Comparison of ENCODE assay signal across 16 mouse cellular contexts in genomic region chr17:27231146-27231503, GRCm38 (mm10). TPM values are rescaled to one million over a fixed set of nuclear protein-coding genes. Genes with fewer than 3 reads are reported as not detected.
DNase-seq lines count a peak whose midpoint lies in the region; ATAC-seq and TF ChIP-seq lines count a peak whose summit lies in the region.
"Had no signal": no experiment of that assay in that cellular context is flagged by ENCODE, and none has a peak within 500 bp of the region (broad histone marks: within the 10 kb centered on the region; RNA-seq: fewer than 3 reads in every experiment).

No protein-coding gene starts in this region.

- intact Hi-C loops in gastrocnemius, adult 2 months (cut with DNase I) = no loop called here

- no peak overlapping the region for H3K4me2 ChIP-seq in midbrain, embryonic 14.5 days (ENCODE audit: low read length)
- H3K4me2 ChIP-seq: limb, embryonic 15.5 days; lung, embryonic 14.5 days had no signal

- TF ChIP-seq CTCF in gastrocnemius, adult 2 months (IDR thresholded peaks at IDR 0.05) = no peak

- no peak for ATAC-seq in midbrain, embryonic 14.5 days (ENCODE audit: low FRiP score, low TSS enrichment)
- ATAC-seq: activated CD4-positive, CD25-positive, alpha-beta regulatory T cell, adult 4 months; hindbrain, postnatal 0 days had no signal

- peaks cover 35% of the 10 kb centered on the region for H3K4me1 ChIP-seq in midbrain, embryonic 14.5 days (ENCODE audit: control insufficient read depth, insufficient read depth, low read length)
- H3K4me1 ChIP-seq: limb, embryonic 15.5 days had no signal

- WGBS in midbrain, embryonic 14.5 days = 67% methylated on average over 6 of the region's 6 CpGs

- no peaks in the 10 kb centered on the region for H3K27me3 ChIP-seq in midbrain, embryonic 14.5 days (ENCODE audit: control insufficient read depth, insufficient read depth, low read length)

- DNase-seq in gastrocnemius, adult 2 months = peak; percentile 51
- DNase-seq in gastrocnemius, postnatal 25 days = no peak
- peak; percentile 85 to 86 for DNase-seq in frontal cortex, postnatal 36 days (ENCODE audit: low spot score in 2 of 2)
- DNase-seq in left cerebral cortex, adult 8-10 months (ENCODE audit: low spot score in 2 of 2) = peak; percentile 57 to 94
- DNase-seq in right cerebral cortex, postnatal 36 days (ENCODE audit: low spot score in 2 of 2) = peak; percentile 83 to 86
- DNase-seq in kidney, postnatal 25 days = no peak
- no peak for DNase-seq in adrenal gland, adult 18-20 months (ENCODE audit: low spot score in 2 of 2)
- no peak for DNase-seq in midbrain, embryonic 14.5 days
- DNase-seq: cerebellum, adult 9-11 months; lung, embryonic 14.5 days; thymus, adult 2 months had no signal

- H3K4me3 ChIP-seq in gastrocnemius, adult 2 months = no peak overlapping the region
- H3K4me3 ChIP-seq in midbrain, embryonic 14.5 days (replicated peaks; ENCODE audit: low read depth, low read length) = no peak overlapping the region
- H3K4me3 ChIP-seq: limb, embryonic 15.5 days; megakaryocyte, embryonic 14.5 days had no signal

- H3K9ac ChIP-seq in midbrain, embryonic 14.5 days (replicated peaks; ENCODE audit: low read length) = no peak overlapping the region
- H3K9ac ChIP-seq: limb, embryonic 15.5 days; lung, embryonic 14.5 days had no signal

- H3K27ac ChIP-seq in gastrocnemius, adult 2 months = no peak overlapping the region
- H3K27ac ChIP-seq in midbrain, embryonic 14.5 days (replicated peaks; ENCODE audit: low read depth, low read length) = no peak overlapping the region
- H3K27ac ChIP-seq: hindbrain, postnatal 0 days; limb, embryonic 15.5 days had no signal

- no peaks in the 10 kb centered on the region for H3K36me3 ChIP-seq in midbrain, embryonic 14.5 days (ENCODE audit: control insufficient read depth, insufficient read depth, low read length)
- H3K36me3 ChIP-seq: G1E; limb, embryonic 15.5 days had no signal

- no peaks in the 10 kb centered on the region for H3K9me3 ChIP-seq in midbrain, embryonic 14.5 days (ENCODE audit: control insufficient read depth, low read length)
- H3K9me3 ChIP-seq: limb, embryonic 15.5 days had no signal

RNA-seq across cellular contexts. Expression of gene Lemd2, which starts 26.9 kb away (rescaled TPM):
- 10 to 100 TPM; 22.4 to 23.9 TPM for total RNA-seq in gastrocnemius, adult 2 months (2021)
- total RNA-seq in gastrocnemius, postnatal 25 days (2021) = 10 to 100 TPM; 18.0 to 21.8 TPM
- total RNA-seq in left cerebral cortex, adult 8-10 months (2022) = 10 to 100 TPM; 39.0 to 44.9 (median 42.9) TPM
- 10 to 100 TPM; 60.5 to 72.7 TPM for total RNA-seq in adrenal gland, adult 18-20 months (2021)
- 20.8 and 30.7 TPM in 2 replicates for polyA plus RNA-seq in midbrain, embryonic 14.5 days (2014; fragmentation: Nextera tagmentation; extraction: Ambion mirVana)

Comparison
In these comparisons a context has a peak if more than half of its experiments do, and no peak if none do; other contexts are left out.
1. DNase-seq: peak in gastrocnemius, adult 2 months (single experiment), frontal cortex, postnatal 36 days (2 of 2), left cerebral cortex, adult 8-10 months (2 of 2) and right cerebral cortex, postnatal 36 days (2 of 2); none in gastrocnemius, postnatal 25 days (single experiment), kidney, postnatal 25 days (0 of 2), adrenal gland, adult 18-20 months (0 of 2) and midbrain, embryonic 14.5 days (single experiment).